Mouse (Mus musculus): ENCODE results near the gene Tctn1. TPM values are rescaled to one million over a fixed set of nuclear protein-coding genes. Genes with fewer than 3 reads are reported as not detected.

The Tctn1 gene
- polyA plus RNA-seq, 1 experiment from 2014 or later, result 6.5 TPM

DNA sequence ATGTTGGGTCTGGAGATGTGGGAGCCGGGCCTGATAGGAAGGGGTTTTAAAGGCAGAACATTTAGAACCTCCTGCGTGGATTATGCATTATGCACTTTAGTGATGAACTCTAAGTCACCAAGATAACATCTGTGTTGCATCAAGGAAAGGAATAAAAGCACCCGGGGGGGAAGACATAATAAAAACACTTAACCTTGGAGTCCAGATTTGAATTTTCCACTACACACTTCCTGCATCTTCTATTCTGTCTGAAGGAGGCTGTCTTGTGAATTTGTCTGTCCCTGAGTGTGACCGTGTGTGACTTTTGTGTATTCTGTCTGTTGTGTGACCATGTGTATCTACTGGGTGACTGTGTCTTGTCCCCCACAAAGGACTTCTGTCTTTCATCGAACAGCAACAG, 32.3 kb downstream of the Tctn1 start:
- no peak overlapping the region for H3K4me2 ChIP-seq (replicated peaks)
- H3K4me3 ChIP-seq (replicated peaks; ENCODE audit: low read length), result no peak overlapping the region
- no peaks in the 10 kb centered on the region for H3K27me3 ChIP-seq (ENCODE audit: control insufficient read depth, insufficient read depth, low read length)
- DNase-seq (ENCODE audit: low spot score) (no peak), ATAC-seq (ENCODE audit: low FRiP score) (no peak)
- 87% methylated on average over 5 of the region's 5 CpGs for WGBS
- H3K9me3 ChIP-seq (ENCODE audit: control insufficient read depth, low read length), result no peaks in the 10 kb centered on the region
- no peak overlapping the region for H3K9ac ChIP-seq
- H3K36me3 ChIP-seq (replicated peaks; ENCODE audit: control insufficient read depth, insufficient read depth), result no peaks in the 10 kb centered on the region
- no peaks in the 10 kb centered on the region for H3K4me1 ChIP-seq (replicated peaks; ENCODE audit: control insufficient read depth, insufficient read depth, low read length)
- H3K27ac ChIP-seq, result no peak overlapping the region

DNA sequence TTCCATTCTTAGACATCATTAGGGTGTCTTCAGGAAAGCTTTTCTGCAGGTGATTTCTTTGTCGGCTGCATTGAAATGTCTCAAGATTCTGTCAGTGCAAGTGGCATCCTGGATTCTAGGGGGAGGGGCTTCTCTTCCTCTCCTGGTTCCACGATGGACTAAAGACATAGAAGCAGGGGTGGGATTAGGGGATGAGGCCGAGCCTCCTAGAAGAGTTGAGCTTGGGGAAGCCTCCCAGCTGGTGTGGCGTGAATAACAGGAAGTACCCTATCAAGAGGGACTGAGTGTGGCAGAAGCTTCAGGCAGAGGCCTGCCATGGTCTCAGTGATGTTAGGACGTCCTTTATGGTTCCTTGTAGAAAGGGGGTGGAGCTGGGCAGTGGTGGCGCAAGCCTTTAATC, 32.8 kb downstream of the Tctn1 start:
- ATAC-seq (ENCODE audit: low FRiP score) (no peak), DNase-seq (ENCODE audit: low spot score) (no peak)
- Histone ChIP-seq H3K27me3 (ENCODE audit: control insufficient read depth, insufficient read depth, low read length) (no peaks in the 10 kb centered on the region), H3K9me3 (ENCODE audit: control insufficient read depth, low read length) (no peaks in the 10 kb centered on the region), H3K4me2 (replicated peaks) (no peak overlapping the region), H3K9ac (no peak overlapping the region), H3K4me1 (replicated peaks; ENCODE audit: control insufficient read depth, insufficient read depth, low read length) (no peaks in the 10 kb centered on the region), H3K4me3 (replicated peaks; ENCODE audit: low read length) (no peak overlapping the region), H3K27ac (no peak overlapping the region), H3K36me3 (replicated peaks; ENCODE audit: control insufficient read depth, insufficient read depth) (no peaks in the 10 kb centered on the region)
- WGBS, result 85% methylated on average over 6 of the region's 6 CpGs

DNA sequence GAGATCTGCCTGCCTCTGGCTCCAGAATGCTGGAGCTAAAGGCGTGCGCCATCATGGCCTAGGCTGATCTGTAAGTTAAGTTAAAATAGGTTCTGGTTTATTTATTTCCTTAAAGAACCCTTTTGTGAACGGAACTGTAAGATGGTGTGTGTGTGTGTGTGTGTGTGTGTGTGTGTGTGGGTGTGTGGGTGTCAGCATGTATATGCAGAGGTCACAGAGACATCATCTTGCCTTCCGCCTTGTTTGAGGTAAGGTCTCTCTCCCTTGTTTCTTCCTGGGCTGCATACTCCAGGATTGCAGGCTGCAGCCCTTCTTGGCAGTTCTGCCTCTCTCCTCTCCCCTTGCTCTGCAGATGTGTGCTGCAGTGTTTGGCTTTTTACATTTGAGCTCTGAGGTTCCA, 33.4 kb downstream of the Tctn1 start:
- no peaks in the 10 kb centered on the region for H3K9me3 ChIP-seq (ENCODE audit: control insufficient read depth, low read length)
- no peaks in the 10 kb centered on the region for H3K36me3 ChIP-seq (replicated peaks; ENCODE audit: control insufficient read depth, insufficient read depth)
- H3K4me3 ChIP-seq (replicated peaks; ENCODE audit: low read length), result no peak overlapping the region
- H3K9ac ChIP-seq, result no peak overlapping the region
- no peak for ATAC-seq (ENCODE audit: low FRiP score)
- H3K27me3 ChIP-seq (ENCODE audit: control insufficient read depth, insufficient read depth, low read length), result no peaks in the 10 kb centered on the region
- H3K4me2 ChIP-seq (replicated peaks), result no peak overlapping the region
- WGBS, result 91% methylated on average over 4 of the region's 4 CpGs
- DNase-seq (ENCODE audit: low spot score), result no peak
- no peak overlapping the region for H3K27ac ChIP-seq
- H3K4me1 ChIP-seq (replicated peaks; ENCODE audit: control insufficient read depth, insufficient read depth, low read length), result no peaks in the 10 kb centered on the region

DNA sequence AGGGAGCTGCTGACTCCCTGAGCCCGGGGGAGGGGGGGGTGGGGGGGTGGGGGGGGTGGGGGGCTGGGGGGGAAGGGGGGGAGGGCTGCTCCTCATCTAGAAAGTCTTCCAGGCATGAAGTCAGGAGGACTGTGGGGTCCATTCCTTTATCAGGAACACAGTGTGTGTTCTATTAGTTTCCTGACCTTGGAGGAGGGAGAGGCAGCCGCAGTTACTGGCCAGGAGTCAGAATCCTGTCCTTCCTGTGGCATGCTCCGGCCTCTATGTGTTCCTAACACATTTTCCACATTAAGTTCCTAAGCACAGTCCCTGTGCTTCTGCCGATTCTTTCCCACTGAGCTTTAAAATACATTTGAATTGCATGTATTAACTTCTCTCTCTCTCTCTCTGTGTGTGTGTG, 35.5 kb downstream of the Tctn1 start:
- no peak for ATAC-seq (ENCODE audit: low FRiP score)
- Histone ChIP-seq H3K4me3 (replicated peaks; ENCODE audit: low read length) (no peak overlapping the region), H3K4me2 (replicated peaks) (no peak overlapping the region), H3K36me3 (replicated peaks; ENCODE audit: control insufficient read depth, insufficient read depth) (no peaks in the 10 kb centered on the region), H3K27me3 (ENCODE audit: control insufficient read depth, insufficient read depth, low read length) (no peaks in the 10 kb centered on the region), H3K4me1 (replicated peaks; ENCODE audit: control insufficient read depth, insufficient read depth, low read length) (no peaks in the 10 kb centered on the region), H3K9me3 (ENCODE audit: control insufficient read depth, low read length) (no peaks in the 10 kb centered on the region), H3K27ac (no peak overlapping the region), H3K9ac (no peak overlapping the region)
- 62% methylated on average over 4 of the region's 4 CpGs for WGBS
- DNase-seq (ENCODE audit: low spot score), result no peak

DNA sequence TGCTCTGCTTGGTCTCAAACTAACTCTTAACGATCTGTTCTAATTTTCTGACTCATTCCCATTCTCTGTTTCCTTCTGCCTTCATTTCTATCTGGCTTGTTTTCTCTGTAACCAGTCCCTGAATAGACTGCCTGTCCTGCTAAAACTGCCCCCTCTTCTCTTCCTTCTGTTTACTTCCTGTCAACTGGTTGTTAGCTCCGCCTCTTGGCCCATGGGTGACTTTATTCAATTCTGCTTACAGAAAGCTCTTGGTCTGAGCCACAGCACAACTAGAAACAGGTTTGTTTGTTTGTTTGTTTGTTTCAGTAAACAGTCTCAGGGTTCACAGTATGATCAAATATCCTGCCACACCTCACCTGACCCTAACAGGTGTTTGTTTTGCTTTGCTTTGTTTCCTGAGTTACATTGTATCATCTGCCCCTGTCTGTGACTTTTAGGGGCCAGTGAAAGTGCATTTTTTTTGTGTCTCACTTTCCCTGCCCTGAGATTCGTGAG, 35.9 kb downstream of the Tctn1 start:
- no peaks in the 10 kb centered on the region for H3K27me3 ChIP-seq (ENCODE audit: control insufficient read depth, insufficient read depth, low read length)
- H3K27ac ChIP-seq, result no peak overlapping the region
- no peaks in the 10 kb centered on the region for H3K9me3 ChIP-seq (ENCODE audit: control insufficient read depth, low read length)
- H3K4me3 ChIP-seq (replicated peaks; ENCODE audit: low read length), result no peak overlapping the region
- H3K9ac ChIP-seq, result no peak overlapping the region
- no peak for DNase-seq (ENCODE audit: low spot score)
- no peaks in the 10 kb centered on the region for H3K4me1 ChIP-seq (replicated peaks; ENCODE audit: control insufficient read depth, insufficient read depth, low read length)
- WGBS, result 73% methylated on average over 3 of the region's 3 CpGs
- no peaks in the 10 kb centered on the region for H3K36me3 ChIP-seq (replicated peaks; ENCODE audit: control insufficient read depth, insufficient read depth)
- no peak overlapping the region for H3K4me2 ChIP-seq (replicated peaks)
- no peak for ATAC-seq (ENCODE audit: low FRiP score)

DNA sequence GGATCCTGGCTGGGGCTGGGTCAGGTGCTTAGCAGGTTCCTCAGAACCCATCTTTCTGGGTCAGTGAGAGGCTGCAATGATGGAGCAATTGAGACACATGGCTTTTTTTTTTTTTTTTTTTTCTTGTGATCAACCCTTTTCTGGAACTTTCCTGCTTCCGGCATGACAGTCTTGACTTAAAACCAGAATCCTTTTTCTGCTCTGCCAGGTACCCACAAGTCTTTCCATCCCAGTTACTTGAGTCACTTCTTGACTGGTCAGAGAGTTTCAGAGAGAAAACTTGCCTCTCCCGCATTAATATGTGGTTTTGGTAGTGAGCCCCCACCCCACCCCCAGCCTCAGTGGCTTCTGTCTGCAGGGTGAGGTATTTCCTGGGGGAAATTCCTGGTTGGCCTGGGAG, 40.0 kb downstream of the Tctn1 start:
- Histone ChIP-seq H3K4me3 (replicated peaks; ENCODE audit: low read length) (no peak overlapping the region), H3K9ac (no peak overlapping the region), H3K4me1 (replicated peaks; ENCODE audit: control insufficient read depth, insufficient read depth, low read length) (0 out of 2 replicates have a peak, but pooled peaks cover 4% of the 10 kb centered on the region), H3K27me3 (ENCODE audit: control insufficient read depth, insufficient read depth, low read length) (no peaks in the 10 kb centered on the region), H3K36me3 (replicated peaks; ENCODE audit: control insufficient read depth, insufficient read depth) (no peaks in the 10 kb centered on the region), H3K9me3 (ENCODE audit: control insufficient read depth, low read length) (no peaks in the 10 kb centered on the region), H3K4me2 (replicated peaks) (no peak overlapping the region), H3K27ac (no peak overlapping the region)
- no peak for DNase-seq (ENCODE audit: low spot score)
- ATAC-seq (ENCODE audit: low FRiP score), result no peak
- WGBS, result 93% methylated on average over 2 of the region's 2 CpGs

DNA sequence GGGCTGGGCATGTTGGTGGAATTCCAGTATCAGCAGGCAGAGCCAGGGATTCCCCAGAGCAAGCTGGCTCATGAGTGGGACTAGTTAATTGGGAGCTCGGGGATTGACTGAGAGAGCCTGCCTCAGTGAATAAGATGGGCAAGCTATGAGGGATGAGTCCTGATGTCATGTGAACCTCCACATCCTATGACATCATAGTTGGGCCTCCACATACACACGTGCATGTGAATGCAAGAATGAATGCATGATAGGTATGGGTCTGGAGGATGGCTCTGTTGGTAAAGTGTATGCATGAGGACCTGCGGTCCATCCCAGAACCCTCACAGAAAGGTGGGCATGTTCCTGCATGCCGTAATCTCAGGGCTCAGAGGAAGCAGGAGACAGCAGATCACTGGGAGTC, 43.2 kb downstream of the Tctn1 start:
- no peak overlapping the region for H3K9ac ChIP-seq
- WGBS, result 96% methylated on average over 4 of the region's 4 CpGs
- H3K27ac ChIP-seq, result no peak overlapping the region
- H3K36me3 ChIP-seq (replicated peaks; ENCODE audit: control insufficient read depth, insufficient read depth), result no peaks in the 10 kb centered on the region
- no peak overlapping the region for H3K4me3 ChIP-seq (replicated peaks; ENCODE audit: low read length)
- ATAC-seq (ENCODE audit: low FRiP score) (no peak), DNase-seq (ENCODE audit: low spot score) (no peak)
- H3K4me1 ChIP-seq (replicated peaks; ENCODE audit: control insufficient read depth, insufficient read depth, low read length), result 0 out of 2 replicates have a peak, but pooled peaks cover 4% of the 10 kb centered on the region
- H3K27me3 ChIP-seq (ENCODE audit: control insufficient read depth, insufficient read depth, low read length), result no peaks in the 10 kb centered on the region
- no peaks in the 10 kb centered on the region for H3K9me3 ChIP-seq (ENCODE audit: control insufficient read depth, low read length)
- no peak overlapping the region for H3K4me2 ChIP-seq (replicated peaks)

DNA sequence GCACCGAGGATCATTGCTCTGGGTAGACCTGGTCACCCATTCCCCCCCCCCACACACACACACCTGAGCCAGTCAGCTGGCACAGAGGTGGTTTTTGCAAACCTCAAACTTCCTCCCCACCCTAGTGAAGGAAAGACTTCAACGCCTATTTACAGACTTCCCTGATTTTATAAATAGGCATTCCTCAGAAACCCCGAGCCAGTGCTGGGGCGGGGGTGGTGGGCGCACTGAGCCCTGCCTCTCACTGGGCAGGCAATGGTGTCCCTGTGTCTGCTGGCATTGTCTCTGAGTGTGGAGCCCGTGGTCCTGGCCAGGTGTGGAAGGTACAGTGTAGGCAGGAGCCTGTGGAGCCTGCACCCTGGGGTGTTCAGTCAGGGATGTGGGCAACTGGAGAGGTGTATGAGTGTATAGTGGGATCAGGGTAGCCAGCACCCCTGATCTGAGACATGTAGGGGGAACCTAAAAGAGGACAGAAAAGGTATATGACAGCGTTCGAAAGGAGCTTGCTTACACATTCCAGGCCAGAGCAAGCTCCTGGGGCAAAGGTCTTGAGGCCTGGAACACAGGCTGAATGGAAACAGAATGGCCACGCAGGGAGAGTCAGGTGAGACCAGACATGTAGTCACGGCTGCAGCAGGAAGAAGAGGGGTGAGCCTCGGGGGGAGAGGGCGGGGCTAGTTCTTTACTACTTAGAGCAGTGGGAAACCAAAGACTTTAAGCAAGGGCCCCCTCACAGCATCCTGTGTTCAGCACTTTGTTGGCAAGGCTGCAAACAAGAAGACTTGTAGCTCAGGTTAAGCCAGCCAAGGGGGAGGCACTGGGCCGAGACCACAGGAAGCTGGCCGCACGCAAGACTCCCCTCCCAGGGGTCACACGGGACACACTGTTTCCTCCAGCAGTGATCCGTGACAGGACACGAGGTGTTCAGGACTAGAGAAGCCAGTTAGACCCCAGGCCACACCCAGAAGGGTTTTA, 44.3 kb downstream of the Tctn1 start:
- H3K4me2 ChIP-seq (replicated peaks), result no peak overlapping the region
- 74% methylated on average over 18 of the region's 18 CpGs for WGBS
- no peak for ATAC-seq (ENCODE audit: low FRiP score)
- no peak overlapping the region for H3K4me3 ChIP-seq (replicated peaks; ENCODE audit: low read length)
- DNase-seq (ENCODE audit: low spot score), result no peak
- 0 out of 2 replicates have a peak, but pooled peaks cover 4% of the 10 kb centered on the region for H3K4me1 ChIP-seq (replicated peaks; ENCODE audit: control insufficient read depth, insufficient read depth, low read length)
- H3K9me3 ChIP-seq (ENCODE audit: control insufficient read depth, low read length), result no peaks in the 10 kb centered on the region
- no peak overlapping the region for H3K27ac ChIP-seq
- H3K27me3 ChIP-seq (ENCODE audit: control insufficient read depth, insufficient read depth, low read length), result no peaks in the 10 kb centered on the region
- H3K9ac ChIP-seq, result no peak overlapping the region
- H3K36me3 ChIP-seq (replicated peaks; ENCODE audit: control insufficient read depth, insufficient read depth), result no peaks in the 10 kb centered on the region

DNA sequence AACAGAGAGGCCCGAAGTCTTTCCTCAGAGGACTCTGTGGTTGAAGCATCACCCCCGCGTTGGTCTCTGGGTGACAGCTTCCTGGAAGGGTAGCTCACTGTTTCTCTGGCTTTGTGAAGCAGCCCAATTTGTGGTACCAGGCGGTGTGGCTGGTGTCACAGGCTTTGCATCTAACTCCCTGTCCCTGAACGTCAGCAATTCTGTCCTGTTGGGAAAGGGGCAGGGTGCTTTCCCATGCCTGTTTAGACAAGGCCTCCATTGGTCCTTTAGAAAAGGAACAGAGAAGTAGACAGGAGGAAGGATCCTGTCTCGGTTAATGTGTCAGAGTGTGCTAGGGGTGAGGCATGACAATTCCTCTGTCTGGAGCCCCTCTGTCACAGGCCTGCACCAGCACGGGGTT, 45.3 kb downstream of the Tctn1 start:
- 85% methylated on average over 7 of the region's 7 CpGs for WGBS
- no peaks in the 10 kb centered on the region for H3K36me3 ChIP-seq (replicated peaks; ENCODE audit: control insufficient read depth, insufficient read depth)
- H3K4me1 ChIP-seq (replicated peaks; ENCODE audit: control insufficient read depth, insufficient read depth, low read length), result 0 out of 2 replicates have a peak, but pooled peaks cover 4% of the 10 kb centered on the region
- DNase-seq (ENCODE audit: low spot score) (no peak), ATAC-seq (ENCODE audit: low FRiP score) (no peak)
- H3K27ac ChIP-seq, result no peak overlapping the region
- no peak overlapping the region for H3K9ac ChIP-seq
- H3K4me3 ChIP-seq (replicated peaks; ENCODE audit: low read length), result no peak overlapping the region
- no peak overlapping the region for H3K4me2 ChIP-seq (replicated peaks)
- H3K9me3 ChIP-seq (ENCODE audit: control insufficient read depth, low read length), result no peaks in the 10 kb centered on the region
- no peaks in the 10 kb centered on the region for H3K27me3 ChIP-seq (ENCODE audit: control insufficient read depth, insufficient read depth, low read length)

Data from hindbrain, embryonic 14.5 days (tissue).